Mouse (Mus musculus): ENCODE results near the gene Ankrd27.

DNA sequence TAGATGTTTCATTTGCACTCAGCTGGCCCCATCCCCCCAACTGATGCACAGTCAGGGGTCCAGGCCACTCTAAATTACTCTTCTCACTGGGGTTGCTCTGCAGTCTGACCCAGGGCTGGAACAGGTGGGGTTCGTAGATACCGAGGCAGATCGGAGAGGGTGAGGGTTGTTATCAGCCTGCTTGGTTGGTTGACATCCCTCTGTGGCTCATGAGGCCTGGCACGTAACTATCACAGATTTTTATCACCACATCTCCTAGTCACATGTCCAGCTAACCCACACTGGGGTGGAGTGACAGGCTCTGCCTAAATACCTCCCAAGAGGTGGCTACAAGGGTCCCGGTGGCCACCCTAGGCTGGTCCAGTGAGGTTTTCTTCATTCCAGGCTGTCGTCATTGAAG lies 15.1 kb downstream of the Ankrd27 start:
- no peak for TF ChIP-seq CTCF (IDR thresholded peaks at IDR 0.05; ENCODE audit: control insufficient read depth, insufficient read depth, low read length)
- no peak for TF ChIP-seq POLR2A (IDR thresholded peaks at IDR 0.05; ENCODE audit: borderline replicate concordance, control insufficient read depth, low read depth, low read length)
